Mouse (Mus musculus): ENCODE results near the gene Cox8b.

DNA sequence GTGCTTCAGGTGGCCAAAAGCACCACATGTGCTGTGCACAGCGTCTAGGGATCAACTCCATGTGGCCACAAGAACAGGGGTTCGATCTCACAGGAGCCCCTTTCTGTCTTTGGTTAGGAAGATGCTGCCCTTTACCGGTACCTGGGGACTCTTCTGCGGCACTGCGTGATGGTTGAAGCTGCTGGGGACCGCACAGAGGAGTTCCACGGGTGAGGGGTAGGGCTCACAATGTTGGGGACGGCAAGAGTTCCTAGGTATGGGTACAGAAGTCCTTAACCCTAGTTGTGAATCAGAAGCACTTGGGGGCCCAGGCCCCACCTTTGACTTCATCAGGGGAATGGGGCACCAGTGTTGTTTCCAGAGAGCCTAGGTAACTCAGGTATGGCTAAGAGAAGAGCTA, 41.5 kb downstream of the Cox8b start:
- TF ChIP-seq CTCF (IDR thresholded peaks at IDR 0.05; ENCODE audit: low read depth) (no peak), EP300 (IDR thresholded peaks at IDR 0.05; ENCODE audit: low read depth) (no peak)

Measured in heart, postnatal 0 days (tissue).